Comparison of ENCODE assay signal across 13 mouse cellular contexts in genomic region chr14:76733258-76733823, GRCm38 (mm10).
DNase-seq lines count a peak whose midpoint lies in the region; ATAC-seq and TF ChIP-seq lines count a peak whose summit lies in the region.
"Had no signal": no experiment of that assay in that cellular context is flagged by ENCODE, and none has a peak within 500 bp of the region (broad histone marks: within the 10 kb centered on the region; RNA-seq: fewer than 3 reads in every experiment).

No protein-coding gene starts in this region.

- no peaks in the 10 kb centered on the region for H3K27me3 ChIP-seq in forebrain, postnatal 0 days (ENCODE audit: insufficient read depth, low read length)
- no peaks in the 10 kb centered on the region for H3K27me3 ChIP-seq in forebrain, embryonic 10.5 days (ENCODE audit: poor library complexity, severe bottlenecking)
- no peaks in the 10 kb centered on the region for H3K27me3 ChIP-seq in midbrain, embryonic 15.5 days (replicated peaks)
- no peaks in the 10 kb centered on the region for H3K27me3 ChIP-seq in midbrain, embryonic 10.5 days (ENCODE audit: low read depth, poor library complexity, severe bottlenecking)
- no peaks in the 10 kb centered on the region for H3K27me3 ChIP-seq in liver, embryonic 13.5 days
- H3K27me3 ChIP-seq in midbrain, postnatal 0 days (ENCODE audit: insufficient read depth, low read length) = no peaks in the 10 kb centered on the region
- H3K27me3 ChIP-seq: neural tube, embryonic 12.5 days had no signal

- H3K9ac ChIP-seq in forebrain, postnatal 0 days = no peak overlapping the region
- no peak overlapping the region for H3K9ac ChIP-seq in midbrain, embryonic 15.5 days
- H3K9ac ChIP-seq in liver, embryonic 13.5 days = no peak overlapping the region
- H3K9ac ChIP-seq in midbrain, postnatal 0 days (replicated peaks; ENCODE audit: low read length, poor library complexity, severe bottlenecking) = no peak overlapping the region
- H3K9ac ChIP-seq: neural tube, embryonic 12.5 days had no signal

- 78% methylated on average over 8 of the region's 8 CpGs for WGBS in forebrain, postnatal 0 days
- 84% methylated on average over 8 of the region's 8 CpGs for WGBS in forebrain, embryonic 10.5 days
- 77% methylated on average over 8 of the region's 8 CpGs for WGBS in midbrain, embryonic 15.5 days
- 88% methylated on average over 8 of the region's 8 CpGs for WGBS in midbrain, embryonic 10.5 days
- WGBS in liver, embryonic 13.5 days (ENCODE audit: insufficient replicate concordance) = 60% methylated on average over 8 of the region's 8 CpGs
- 63% methylated on average over 8 of the region's 8 CpGs for whole genome bisulfite sequencing in midbrain, postnatal 0 days

- no peak overlapping the region for H3K27ac ChIP-seq in forebrain, postnatal 0 days (ENCODE audit: low read depth, low read length)
- H3K27ac ChIP-seq in forebrain, embryonic 10.5 days = no peak overlapping the region
- peak overlapping the region; percentile 8; the same call in 1 of the 2 replicates for H3K27ac ChIP-seq in midbrain, embryonic 15.5 days
- no peak overlapping the region for H3K27ac ChIP-seq in midbrain, embryonic 10.5 days (replicated peaks)
- H3K27ac ChIP-seq in liver, embryonic 13.5 days = no peak overlapping the region
- H3K27ac ChIP-seq in midbrain, postnatal 0 days (ENCODE audit: low read depth, low read length) = peak overlapping the region; percentile 27
- H3K27ac ChIP-seq: neural tube, embryonic 12.5 days had no signal

- H3K4me3 ChIP-seq in forebrain, postnatal 0 days (ENCODE audit: low read depth, low read length) = no peak overlapping the region
- H3K4me3 ChIP-seq in forebrain, embryonic 10.5 days = no peak overlapping the region
- no peak overlapping the region for H3K4me3 ChIP-seq in midbrain, embryonic 15.5 days
- H3K4me3 ChIP-seq in midbrain, embryonic 10.5 days = no peak overlapping the region
- H3K4me3 ChIP-seq in liver, embryonic 13.5 days (replicated peaks) = no peak overlapping the region
- no peak overlapping the region for H3K4me3 ChIP-seq in midbrain, postnatal 0 days (ENCODE audit: low read depth, low read length)
- H3K4me3 ChIP-seq: neural tube, embryonic 12.5 days had no signal

- no peaks in the 10 kb centered on the region for H3K9me3 ChIP-seq in forebrain, postnatal 0 days (ENCODE audit: low read length)
- H3K9me3 ChIP-seq in forebrain, embryonic 10.5 days = no peaks in the 10 kb centered on the region
- no peaks in the 10 kb centered on the region for H3K9me3 ChIP-seq in midbrain, embryonic 15.5 days
- H3K9me3 ChIP-seq in midbrain, embryonic 10.5 days (replicated peaks) = no peaks in the 10 kb centered on the region
- H3K9me3 ChIP-seq in liver, embryonic 13.5 days (replicated peaks) = no peaks in the 10 kb centered on the region
- H3K9me3 ChIP-seq in midbrain, postnatal 0 days (ENCODE audit: low read length) = no peaks in the 10 kb centered on the region
- H3K9me3 ChIP-seq: neural tube, embryonic 12.5 days had no signal

- H3K4me2 ChIP-seq in forebrain, postnatal 0 days (ENCODE audit: low read depth) = no peak overlapping the region
- no peak overlapping the region for H3K4me2 ChIP-seq in midbrain, embryonic 15.5 days
- no peak overlapping the region for H3K4me2 ChIP-seq in liver, embryonic 13.5 days
- no peak overlapping the region for H3K4me2 ChIP-seq in midbrain, postnatal 0 days (ENCODE audit: low read depth, low read length, poor library complexity, severe bottlenecking)
- H3K4me2 ChIP-seq: neural tube, embryonic 12.5 days had no signal

- no peaks in the 10 kb centered on the region for H3K4me1 ChIP-seq in forebrain, postnatal 0 days (ENCODE audit: insufficient read depth)
- peaks cover 19% of the 10 kb centered on the region for H3K4me1 ChIP-seq in forebrain, embryonic 10.5 days
- peaks cover 18% of the 10 kb centered on the region for H3K4me1 ChIP-seq in midbrain, embryonic 15.5 days
- peaks cover 26% of the 10 kb centered on the region for H3K4me1 ChIP-seq in midbrain, embryonic 10.5 days
- 0 out of 2 replicates have a peak, but pooled peaks cover 10% of the 10 kb centered on the region for H3K4me1 ChIP-seq in liver, embryonic 13.5 days (replicated peaks)
- peaks cover 3% of the 10 kb centered on the region; the same call in 1 of the 2 replicates for H3K4me1 ChIP-seq in midbrain, postnatal 0 days (ENCODE audit: insufficient read depth, low read length)

- no peaks in the 10 kb centered on the region for H3K36me3 ChIP-seq in forebrain, postnatal 0 days (ENCODE audit: insufficient read depth)
- no peaks in the 10 kb centered on the region for H3K36me3 ChIP-seq in forebrain, embryonic 10.5 days (replicated peaks)
- no peaks in the 10 kb centered on the region for H3K36me3 ChIP-seq in midbrain, embryonic 15.5 days (replicated peaks)
- no peaks in the 10 kb centered on the region for H3K36me3 ChIP-seq in midbrain, embryonic 10.5 days
- no peaks in the 10 kb centered on the region for H3K36me3 ChIP-seq in liver, embryonic 13.5 days
- no peaks in the 10 kb centered on the region for H3K36me3 ChIP-seq in midbrain, postnatal 0 days (ENCODE audit: insufficient read depth, low read length)
- H3K36me3 ChIP-seq: neural tube, embryonic 12.5 days had no signal

- no peak for TF ChIP-seq CTCF in forebrain, postnatal 0 days (IDR thresholded peaks at IDR 0.05; ENCODE audit: low read depth)
- no peak for TF ChIP-seq CTCF in midbrain, postnatal 0 days (IDR thresholded peaks at IDR 0.05)

- peak; percentile 24 for DNase-seq in forebrain, postnatal 0 days
- DNase-seq in forebrain, embryonic 10.5 days (ENCODE audit: extremely low spot score, low spot score) = no peak
- no peak for DNase-seq in midbrain, embryonic 10.5 days (ENCODE audit: low spot score)
- DNase-seq in liver, embryonic 13.5 days = no peak
- DNase-seq in midbrain, postnatal 0 days (ENCODE audit: low spot score) = no peak
- no peak for DNase-seq in spleen, postnatal 36 days (ENCODE audit: low spot score in 2 of 2)
- no peak for DNase-seq in cerebellum, postnatal 14 days
- DNase-seq: cerebellum, postnatal 25 days; kidney, postnatal 14 days; right cerebral cortex, adult 18-20 months had no signal

- ATAC-seq in forebrain, postnatal 0 days = no peak
- ATAC-seq in midbrain, embryonic 15.5 days (replicated peaks) = no peak
- peak; percentile 46; the same call in 1 of the 2 replicates for ATAC-seq in liver, embryonic 13.5 days (ENCODE audit: low read depth)
- no peak for ATAC-seq in midbrain, postnatal 0 days (ENCODE audit: low FRiP score)
- ATAC-seq: activated CD4-positive, CD25-positive, alpha-beta regulatory T cell, adult 4 months had no signal

Comparison
In these comparisons a context has a peak if more than half of its experiments do, and no peak if none do; other contexts are left out.
1. H3K27ac ChIP-seq: peak in midbrain, embryonic 15.5 days (single experiment) and midbrain, postnatal 0 days (single experiment); none in forebrain, postnatal 0 days (single experiment), forebrain, embryonic 10.5 days (single experiment), midbrain, embryonic 10.5 days (single experiment) and liver, embryonic 13.5 days (single experiment).